Mouse (Mus musculus) bone marrow macrophage, adult 2 months (primary cell): ENCODE measurements around the gene Tent4a. TPM values are rescaled to one million over a fixed set of nuclear protein-coding genes. Genes with fewer than 3 reads are reported as not detected.

Experiments used
- H3K27ac ChIP-seq: 2 replicates; pipeline ENCODE4 v1.5.1; 2012; ENCODE audit warnings: low read depth, low read length; ENCODE audit not compliant: insufficient read depth
- H3K4me1 ChIP-seq: 2 replicates; pipeline ENCODE4 v1.6.1; 2012; ENCODE audit warnings: low read length; ENCODE audit not compliant: control insufficient read depth, insufficient read depth
- H3K4me3 ChIP-seq: 2 replicates; pipeline ENCODE4 v1.5.1; 2012; ENCODE audit warnings: mild to moderate bottlenecking, low read length, moderate library complexity; ENCODE audit not compliant: insufficient read depth
- CTCF ChIP-seq: IDR thresholded peaks from 2 replicates; pipeline ENCODE4 v1.5.1; 2012; ENCODE audit warnings: low read depth, mild to moderate bottlenecking, low read length, moderate library complexity
- POLR2A ChIP-seq: IDR thresholded peaks from 2 replicates; pipeline ENCODE4 v1.6.1; 2012; ENCODE audit warnings: mild to moderate bottlenecking, low read depth, low read length, borderline replicate concordance
- polyA plus RNA-seq: library from polyadenylated mRNA; stranded (reverse); fragments of >200 nt; gene quantifications from 2 replicates; pipeline ENCODE4 v1.2.4, GENCODE M21; 2012; ENCODE audit not compliant: missing spikeins, insufficient read depth, insufficient read length

Gene Tent4a
- polyA plus RNA-seq, 1 experiment: 15.0 TPM

- TF ChIP-seq POLR2A: no peak
- Histone ChIP-seq H3K27ac (no peak overlapping the region), H3K4me1 (no peaks in the 10 kb centered on the region), H3K4me3 (no peak overlapping the region)
These were observed 15.6 kb upstream of the Tent4a start for GRCm38 (mm10) chr13:69549980-69550379.

- TF ChIP-seq CTCF: no peak
- TF ChIP-seq POLR2A: no peak
- H3K27ac ChIP-seq: no peak overlapping the region
- H3K4me3 ChIP-seq: no peak overlapping the region
- no peaks in the 10 kb centered on the region for H3K4me1 ChIP-seq
These were observed 13.2 kb upstream of the Tent4a start for GRCm38 (mm10) chr13:69547488-69548180.

GRCm38 (mm10) chr13:69545019-69545418 is 10.6 kb upstream of the Tent4a start:
- no peak overlapping the region for H3K4me3 ChIP-seq
- TF ChIP-seq CTCF (peak; percentile 46; the same call in 1 of the 2 replicates), POLR2A (no peak)
- H3K27ac ChIP-seq: no peak overlapping the region
- no peaks in the 10 kb centered on the region; the same call in 1 of the 2 replicates for H3K4me1 ChIP-seq

GRCm38 (mm10) chr13:69543595-69543994 is 9.2 kb upstream of the Tent4a start:
- TF ChIP-seq CTCF (no peak), POLR2A (no peak)
- peaks cover 2% of the 10 kb centered on the region for H3K4me1 ChIP-seq
- no peak overlapping the region for H3K27ac ChIP-seq
- no peak overlapping the region for H3K4me3 ChIP-seq

- Histone ChIP-seq H3K27ac (no peak overlapping the region), H3K4me1 (peaks cover 6% of the 10 kb centered on the region), H3K4me3 (no peak overlapping the region)
- TF ChIP-seq CTCF (no peak), POLR2A (no peak)
These were observed 8.3 kb upstream of the Tent4a start for GRCm38 (mm10) chr13:69542571-69543352.

GRCm38 (mm10) chr13:69541776-69542175 is 7.4 kb upstream of the Tent4a start:
- Histone ChIP-seq H3K4me1 (peaks cover 6% of the 10 kb centered on the region), H3K27ac (no peak overlapping the region), H3K4me3 (no peak overlapping the region)
- TF ChIP-seq CTCF (no peak), POLR2A (no peak)

- Histone ChIP-seq H3K4me3 (no peak overlapping the region), H3K27ac (no peak overlapping the region), H3K4me1 (peaks cover 6% of the 10 kb centered on the region)
- TF ChIP-seq CTCF (no peak), POLR2A (no peak)
These were observed 6.8 kb upstream of the Tent4a start for GRCm38 (mm10) chr13:69541209-69541608.

- peaks cover 13% of the 10 kb centered on the region for H3K4me1 ChIP-seq
- TF ChIP-seq POLR2A (no peak), CTCF (no peak)
- no peak overlapping the region for H3K27ac ChIP-seq
- no peak overlapping the region for H3K4me3 ChIP-seq
These were observed 3.9 kb upstream of the Tent4a start for GRCm38 (mm10) chr13:69538327-69538726.

GRCm38 (mm10) chr13:69537366-69537765 is 2.9 kb upstream of the Tent4a start:
- TF ChIP-seq POLR2A: no peak
- no peak for TF ChIP-seq CTCF
- Histone ChIP-seq H3K27ac (no peak overlapping the region), H3K4me3 (no peak overlapping the region), H3K4me1 (peaks cover 13% of the 10 kb centered on the region)

- no peak for TF ChIP-seq CTCF
- no peak for TF ChIP-seq POLR2A
- Histone ChIP-seq H3K27ac (no peak overlapping the region), H3K4me1 (peaks cover 27% of the 10 kb centered on the region), H3K4me3 (no peak overlapping the region)
These were observed 1.6 kb upstream of the Tent4a start for GRCm38 (mm10) chr13:69536021-69536420.
